Mouse (Mus musculus): ENCODE measurements at regions not wholly inside any gene's neighbourhood (a gene's known extent, or its start where the extent isn't known, plus 50 kb on each side); places are given as distances from the start of the nearest gene placed in this dataset.

DNA sequence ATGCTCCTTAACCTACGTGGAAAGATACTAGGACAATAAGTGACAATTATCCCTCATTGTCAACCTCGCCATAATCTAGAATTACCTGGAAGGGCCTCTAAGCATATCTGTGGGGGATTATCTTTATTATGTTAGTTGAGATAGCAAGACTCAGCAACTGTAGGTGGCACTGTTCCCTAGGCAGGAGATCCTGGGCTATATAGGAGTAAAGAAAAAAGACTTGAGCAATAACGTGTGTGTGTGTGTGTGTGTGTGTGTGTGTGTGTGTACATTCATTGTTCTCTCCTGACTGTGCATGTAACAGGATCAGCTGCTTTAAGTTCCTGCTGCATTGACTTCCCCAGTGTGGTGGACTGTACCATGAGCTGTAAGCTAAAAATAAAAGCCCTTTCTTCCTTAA lies 66.3 kb upstream of the Rnf138rt1 start:
- no peaks in the 10 kb centered on the region for H3K27me3 ChIP-seq (replicated peaks)
- dilution Hi-C loops (cut with MboI; ENCODE audit: extremely low pct_ligation_motif_present, extremely low pct_unique_long_range_greater_than_20kb, low sequenced_read_pairs) = no loop called here
- H3K9ac ChIP-seq (ENCODE audit: insufficient read depth, low read depth) = no peak overlapping the region
- peak; percentile 34 for DNase-seq (ENCODE audit: extremely low read depth)
- H3K36me3 ChIP-seq (replicated peaks in 1 of 2; ENCODE audit: control insufficient read depth in 1 of 2, insufficient read depth in 1 of 2, low read length in 1 of 2) = no peaks in the 10 kb centered on the region
- no peaks in the 10 kb centered on the region for H3K79me2 ChIP-seq (replicated peaks; ENCODE audit: control insufficient read depth, extremely low read depth, insufficient read depth, poor library complexity, severe bottlenecking)
- no peak overlapping the region for H3K4me3 ChIP-seq (replicated peaks in 1 of 3; ENCODE audit: low read depth in 2 of 3, low read length in 2 of 3, poor library complexity in 1 of 3)
- no peak overlapping the region for H3K4me2 ChIP-seq (ENCODE audit: insufficient read depth, low read depth, poor library complexity, severe bottlenecking)
- H3K9me3 ChIP-seq (replicated peaks; ENCODE audit: low read length) = no peaks in the 10 kb centered on the region
- no peak overlapping the region for H3K27ac ChIP-seq (ENCODE audit: insufficient read depth, low read depth)
- TF ChIP-seq BHLHE40 (IDR thresholded peaks at IDR 0.05; ENCODE audit: low read depth, low read length) (no peak), KAT2A (IDR thresholded peaks at IDR 0.05; ENCODE audit: insufficient replicate concordance, low read length) (no peak), NELFE (IDR thresholded peaks at IDR 0.05; ENCODE audit: low read depth, low read length) (no peak), MAFK (IDR thresholded peaks at IDR 0.05; ENCODE audit: insufficient replicate concordance, low read length) (no peak), ELF1 (IDR thresholded peaks at IDR 0.05; ENCODE audit: low read depth, low read length) (no peak), JUND (conservative IDR thresholded peaks at IDR 0.05; ENCODE audit: low read depth, low read length) (no peak), E2F4 (IDR thresholded peaks at IDR 0.05; ENCODE audit: insufficient replicate concordance, low read depth, low read length) (no peak), IRF4 (IDR thresholded peaks at IDR 0.05; ENCODE audit: low read depth, low read length) (no peak), ZC3H11A (IDR thresholded peaks at IDR 0.05; ENCODE audit: low read depth, low read length) (no peak), ZKSCAN1 (IDR thresholded peaks at IDR 0.05; ENCODE audit: borderline replicate concordance, low read depth, low read length) (no peak), JUN (IDR thresholded peaks at IDR 0.05; ENCODE audit: insufficient read depth, low read depth, low read length) (no peak), CHD1 (IDR thresholded peaks at IDR 0.05; ENCODE audit: low read depth, low read length) (no peak), GABPA (IDR thresholded peaks at IDR 0.05; ENCODE audit: insufficient replicate concordance, low read depth, low read length) (no peak), CTCF (conservative IDR thresholded peaks at IDR 0.05 in 1 of 2, IDR thresholded peaks at IDR 0.05 in 1 of 2; ENCODE audit: low read depth in 2 of 2, low read length in 2 of 2) (peak in 1 of 2 experiments; percentile 66; a peak in 2 of 4 replicates), MYC (IDR thresholded peaks at IDR 0.05; ENCODE audit: low read depth, low read length) (no peak), RAD21 (IDR thresholded peaks at IDR 0.05; ENCODE audit: low read depth, low read length) (peak; percentile 70), SIN3A (IDR thresholded peaks at IDR 0.05; ENCODE audit: low read length) (no peak), NRF1 (IDR thresholded peaks at IDR 0.05; ENCODE audit: low read depth, low read length) (no peak), POLR2AphosphoS2 (IDR thresholded peaks at IDR 0.05; ENCODE audit: low read depth, low read length) (no peak), SMC3 (IDR thresholded peaks at IDR 0.05; ENCODE audit: low read depth, low read length) (peak; percentile 73), MAZ (IDR thresholded peaks at IDR 0.05; ENCODE audit: low read depth, low read length) (no peak)
- 0 out of 4 replicates have a peak, but pooled peaks cover 0 to 2% of the 10 kb centered on the region in 2 experiments for H3K4me1 ChIP-seq (ENCODE audit: control insufficient read depth in 1 of 2, insufficient read depth in 2 of 2)
- in situ Hi-C loops (cut with MboI; ENCODE audit: low pct_ligation_motif_present, low pct_unique_long_range_greater_than_20kb, low sequenced_read_pairs) = no loop called here

DNA sequence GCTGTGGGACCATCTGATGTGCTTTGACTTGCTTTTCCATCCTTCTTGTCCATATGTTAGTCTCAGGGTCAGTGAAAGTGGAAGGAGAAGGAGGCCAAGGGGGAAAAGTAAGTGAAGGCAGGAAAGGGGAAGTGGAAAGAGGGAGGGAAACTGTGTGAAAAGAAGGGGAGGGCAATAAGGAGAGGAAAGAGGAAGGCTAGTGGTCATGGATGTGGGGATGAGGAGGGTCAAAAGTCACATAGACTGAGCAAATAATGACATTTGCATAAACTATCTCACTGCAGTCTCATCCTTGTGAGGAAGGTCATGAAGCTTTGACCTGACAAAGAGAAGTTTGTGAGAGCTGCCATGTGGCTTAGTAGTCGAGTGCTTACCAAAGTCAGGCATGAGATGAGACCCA lies 63.4 kb upstream of the Ap1s2 start:
- no peak for TF ChIP-seq MEF2A (IDR thresholded peaks at IDR 0.05; ENCODE audit: borderline replicate concordance, low read depth, low read length)
- TF ChIP-seq NRF1 (IDR thresholded peaks at IDR 0.05; ENCODE audit: low read depth, low read length) = no peak
- no peak for TF ChIP-seq RCOR1 (conservative IDR thresholded peaks at IDR 0.05; ENCODE audit: low read depth, low read length)
- TF ChIP-seq MAX (IDR thresholded peaks at IDR 0.05; ENCODE audit: low read length) = no peak
- TF ChIP-seq ELF1 (IDR thresholded peaks at IDR 0.05; ENCODE audit: low read depth, low read length) = no peak
- TF ChIP-seq EP300 (IDR thresholded peaks at IDR 0.05; ENCODE audit: low read length) = no peak
- Histone ChIP-seq H3K27ac (ENCODE audit: insufficient read depth, low read depth) (no peak overlapping the region), H3K4me3 (replicated peaks in 1 of 3; ENCODE audit: low read depth in 2 of 3, low read length in 2 of 3, poor library complexity in 1 of 3) (no peak overlapping the region), H3K4me1 (ENCODE audit: control insufficient read depth in 1 of 2, insufficient read depth in 2 of 2) (peaks cover 7 to 33% of the 10 kb centered on the region in 2 experiments; a peak in 3 of 4 replicates), H3K4me2 (ENCODE audit: insufficient read depth, low read depth, poor library complexity, severe bottlenecking) (no peak overlapping the region), H3K36me3 (replicated peaks in 1 of 2; ENCODE audit: control insufficient read depth in 1 of 2, insufficient read depth in 1 of 2, low read length in 1 of 2) (no peaks in the 10 kb centered on the region), H3K9ac (ENCODE audit: insufficient read depth, low read depth) (no peak overlapping the region), H3K79me2 (replicated peaks; ENCODE audit: control insufficient read depth, extremely low read depth, insufficient read depth, poor library complexity, severe bottlenecking) (no peaks in the 10 kb centered on the region), H3K9me3 (replicated peaks; ENCODE audit: low read length) (no peaks in the 10 kb centered on the region), H3K27me3 (replicated peaks) (no peaks in the 10 kb centered on the region)
- dilution Hi-C loops (cut with MboI; ENCODE audit: extremely low pct_ligation_motif_present, extremely low pct_unique_long_range_greater_than_20kb, low sequenced_read_pairs) = no loop called here
- DNase-seq (ENCODE audit: extremely low read depth) = no peak
- in situ Hi-C loops (cut with MboI; ENCODE audit: low pct_ligation_motif_present, low pct_unique_long_range_greater_than_20kb, low sequenced_read_pairs) = no loop called here
